ENCODE assay signal across 7 mouse cellular contexts in the genomic region with DNA sequence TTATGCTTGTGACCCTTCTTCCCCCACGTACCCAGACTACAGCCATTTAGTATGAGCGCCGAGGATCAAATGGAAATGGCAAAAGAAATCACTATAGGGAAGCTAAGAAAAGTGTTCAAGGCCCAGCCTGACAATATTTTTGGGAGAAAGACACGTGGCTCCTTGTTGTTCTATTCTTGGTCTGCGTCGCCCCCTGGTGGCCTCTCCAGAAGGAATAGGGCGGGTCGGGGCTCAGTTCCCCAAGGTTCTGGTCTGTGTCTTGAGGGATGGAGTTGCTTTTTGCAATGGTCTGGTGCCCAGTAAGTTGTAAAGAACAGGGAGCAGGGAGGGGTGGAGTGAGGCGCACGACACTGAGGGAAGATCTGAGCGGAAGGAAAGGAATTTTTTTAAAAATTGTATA.
DNase-seq lines count a peak whose midpoint lies in the region; ATAC-seq and TF ChIP-seq lines count a peak whose summit lies in the region.

No protein-coding gene starts in this region.

- DNase-seq in adrenal gland, adult 18-20 months (ENCODE audit: low spot score in 2 of 2) = peak; percentile 69 to 78
- peak; percentile 92 for DNase-seq in embryo, embryonic 10 days (ENCODE audit: low spot score)
- DNase-seq in gastrocnemius, postnatal 36 days = peak; percentile 85 to 86
- peak; percentile 88 for DNase-seq in limb, embryonic 14.5 days (ENCODE audit: low spot score)
- DNase-seq in spleen, postnatal 4 days (ENCODE audit: low spot score in 2 of 2) = peak; percentile 79 to 92

- WGBS in intestine, embryonic 15.5 days = 4% methylated on average over 11 of the region's 11 CpGs
- WGBS in limb, embryonic 14.5 days = 1% methylated on average over 11 of the region's 11 CpGs
- WGBS in midbrain, embryonic 16.5 days = 2% methylated on average over 11 of the region's 11 CpGs

- peak overlapping the region; percentile 67 for H3K4me2 ChIP-seq in intestine, embryonic 15.5 days (replicated peaks)
- H3K4me2 ChIP-seq in limb, embryonic 14.5 days (replicated peaks; ENCODE audit: low read depth, low read length, severe bottlenecking) = peak overlapping the region; percentile 57; the same call in 1 of the 2 replicates
- no peak overlapping the region for H3K4me2 ChIP-seq in midbrain, embryonic 16.5 days (ENCODE audit: low read length)

- intact Hi-C loops in gastrocnemius, postnatal 36 days (cut with DNase I) = loop anchor here (1.0 to 10.0 kb wide), 3 partner anchors 133 to 491 kb away; no protein-coding TSS in a partner anchor

- peaks cover 5% of the 10 kb centered on the region; the same call in 1 of the 2 replicates for H3K27me3 ChIP-seq in intestine, embryonic 15.5 days (replicated peaks)
- no peaks in the 10 kb centered on the region for H3K27me3 ChIP-seq in limb, embryonic 14.5 days (ENCODE audit: control insufficient read depth, insufficient read depth, low read length)
- peaks cover 12% of the 10 kb centered on the region for H3K27me3 ChIP-seq in midbrain, embryonic 16.5 days (ENCODE audit: control insufficient read depth, insufficient read depth, low read depth, low read length)

- no peak overlapping the region for H3K9ac ChIP-seq in intestine, embryonic 15.5 days
- H3K9ac ChIP-seq in limb, embryonic 14.5 days (ENCODE audit: low read depth, low read length, severe bottlenecking) = no peak overlapping the region
- no peak overlapping the region for H3K9ac ChIP-seq in midbrain, embryonic 16.5 days (ENCODE audit: low read depth, low read length)

- H3K36me3 ChIP-seq in intestine, embryonic 15.5 days = no peaks in the 10 kb centered on the region
- no peaks in the 10 kb centered on the region for H3K36me3 ChIP-seq in limb, embryonic 14.5 days (ENCODE audit: control insufficient read depth, insufficient read depth, low read length)
- no peaks in the 10 kb centered on the region for H3K36me3 ChIP-seq in midbrain, embryonic 16.5 days (ENCODE audit: control insufficient read depth, insufficient read depth, low read length)

- peaks cover 17% of the 10 kb centered on the region for H3K4me1 ChIP-seq in intestine, embryonic 15.5 days (replicated peaks)
- H3K4me1 ChIP-seq in limb, embryonic 14.5 days (ENCODE audit: control insufficient read depth, insufficient read depth, low read length) = peaks cover 35% of the 10 kb centered on the region
- peaks cover 9% of the 10 kb centered on the region for H3K4me1 ChIP-seq in midbrain, embryonic 16.5 days (ENCODE audit: control insufficient read depth, insufficient read depth, low read length)

- H3K9me3 ChIP-seq in intestine, embryonic 15.5 days = no peaks in the 10 kb centered on the region
- no peaks in the 10 kb centered on the region for H3K9me3 ChIP-seq in limb, embryonic 14.5 days (ENCODE audit: control insufficient read depth, low read length)
- H3K9me3 ChIP-seq in midbrain, embryonic 16.5 days (replicated peaks; ENCODE audit: control insufficient read depth, low read length, poor library complexity, severe bottlenecking) = no peaks in the 10 kb centered on the region

- no peak overlapping the region for H3K4me3 ChIP-seq in intestine, embryonic 15.5 days (replicated peaks)
- no peak overlapping the region for H3K4me3 ChIP-seq in limb, embryonic 14.5 days (replicated peaks; ENCODE audit: low read length)
- no peak overlapping the region for H3K4me3 ChIP-seq in midbrain, embryonic 16.5 days (ENCODE audit: low read depth, low read length)

- no peak for TF ChIP-seq POLR2A in limb, embryonic 14.5 days (IDR thresholded peaks at IDR 0.05; ENCODE audit: borderline replicate concordance, extremely low read depth, insufficient read depth, insufficient read length)

- H3K27ac ChIP-seq in intestine, embryonic 15.5 days = peak overlapping the region; percentile 94
- H3K27ac ChIP-seq in limb, embryonic 14.5 days (replicated peaks; ENCODE audit: low read depth, low read length) = peak overlapping the region; percentile 87; the same call in 1 of the 2 replicates
- no peak overlapping the region for H3K27ac ChIP-seq in midbrain, embryonic 16.5 days (ENCODE audit: low read length)

- 0 out of 2 replicates have a peak, but pooled peaks have one; percentile 16 for ATAC-seq in intestine, embryonic 15.5 days
- no peak for ATAC-seq in limb, embryonic 14.5 days (ENCODE audit: low FRiP score, low read depth)
- peak; percentile 71; the same call in 1 of the 2 replicates for ATAC-seq in midbrain, embryonic 16.5 days
